Mouse (Mus musculus) hindbrain, embryonic 13.5 days (tissue): ENCODE measurements around the gene Vsig2. TPM values are rescaled to one million over a fixed set of nuclear protein-coding genes. Genes with fewer than 3 reads are reported as not detected.
A peak's percentile ranks its signal among the peaks of the same experiment; 100 is the strongest.

Experiments used
- ATAC-seq: fragments of 200-750 bp; cut with Nextera tagmentation; 2 replicates; pipeline ENCODE4 v1.8.0; 2017; ENCODE audit warnings: moderate TSS enrichment; ENCODE audit not compliant: low FRiP score
- H3K27ac ChIP-seq: fragments of 300-500 bp; sonication (generic); 2 replicates; pipeline ENCODE4 v1.5.1; 2015; ENCODE audit warnings: inconsistent platforms, mild to moderate bottlenecking, moderate library complexity
- H3K27me3 ChIP-seq: fragments of 300-500 bp; sonication (generic); 2 replicates; pipeline ENCODE4 v1.6.1; 2015; ENCODE audit warnings: mild to moderate bottlenecking, inconsistent platforms
- H3K36me3 ChIP-seq: fragments of 300-500 bp; sonication (generic); 2 replicates; pipeline ENCODE4 v1.6.1; 2015; ENCODE audit warnings: mild to moderate bottlenecking, inconsistent platforms
- H3K4me1 ChIP-seq: fragments of 300-500 bp; sonication (generic); replicated peaks from 2 replicates; pipeline ENCODE4 v1.6.1; 2015; ENCODE audit warnings: inconsistent platforms
- H3K4me2 ChIP-seq: fragments of 300-500 bp; sonication (generic); 2 replicates; pipeline ENCODE4 v1.6.1; 2015; ENCODE audit warnings: inconsistent platforms, mild to moderate bottlenecking, moderate library complexity
- H3K4me3 ChIP-seq: fragments of 300-500 bp; sonication (generic); 2 replicates; pipeline ENCODE4 v1.5.1; 2015; ENCODE audit warnings: mild to moderate bottlenecking, inconsistent platforms
- H3K9ac ChIP-seq: fragments of 300-500 bp; sonication (generic); 2 replicates; pipeline ENCODE4 v1.6.1; 2015; ENCODE audit warnings: mild to moderate bottlenecking, inconsistent platforms
- H3K9me3 ChIP-seq: fragments of 300-500 bp; sonication (generic); 2 replicates; pipeline ENCODE4 v1.6.1; 2016; ENCODE audit warnings: inconsistent platforms
- WGBS: fragments of 180-500 bp; shearing (Covaris S2); methylation state at CpG from one replicate; pipeline ENCODE4 v1.1.7; 2015; 5-methylcytosine and 5-hydroxymethylcytosine counted together
- polyA plus RNA-seq: library from polyadenylated mRNA; unstranded; fragments of >200 nt; fragmentation: Nextera tagmentation; extraction: Ambion mirVana; gene quantifications from 2 replicates; pipeline ENCODE4 v1.2.1, GENCODE M21; 2015

Gene Vsig2
- polyA plus RNA-seq, 1 experiment from 2014 or later = 1.6 TPM

GRCm38 (mm10) chr9:37519995-37520394 lies 19.1 kb upstream of the Vsig2 start:
- Histone ChIP-seq H3K36me3 (peaks cover 41% of the 10 kb centered on the region), H3K9me3 (no peaks in the 10 kb centered on the region), H3K9ac (no peak overlapping the region), H3K4me1 (no peaks in the 10 kb centered on the region), H3K27me3 (0 out of 2 replicates have a peak, but pooled peaks cover 1% of the 10 kb centered on the region), H3K4me2 (no peak overlapping the region), H3K4me3 (no peak overlapping the region), H3K27ac (no peak overlapping the region)
- 88% methylated on average over 2 of the region's 2 CpGs for WGBS
- ATAC-seq = no peak

- H3K4me3 ChIP-seq = no peak overlapping the region
- no peak overlapping the region for H3K9ac ChIP-seq
- H3K27ac ChIP-seq = no peak overlapping the region
- H3K27me3 ChIP-seq = peaks cover 56% of the 10 kb centered on the region
- no peak for ATAC-seq
- H3K4me2 ChIP-seq = no peak overlapping the region
- 91% methylated on average over 2 of the region's 2 CpGs for WGBS
- no peaks in the 10 kb centered on the region for H3K9me3 ChIP-seq
- H3K4me1 ChIP-seq = peaks cover 26% of the 10 kb centered on the region
- H3K36me3 ChIP-seq = peaks cover 34% of the 10 kb centered on the region
Observed at GRCm38 (mm10) chr9:37525461-37525860, 13.6 kb upstream of the Vsig2 start.

- Histone ChIP-seq H3K9me3 (no peaks in the 10 kb centered on the region), H3K27ac (no peak overlapping the region), H3K9ac (peak overlapping the region; percentile 2; the same call in 1 of the 2 replicates), H3K27me3 (peaks cover 68% of the 10 kb centered on the region), H3K36me3 (peaks cover 25% of the 10 kb centered on the region), H3K4me2 (0 out of 2 replicates have a peak overlapping the region, but pooled peaks have one; percentile 10), H3K4me1 (peaks cover 37% of the 10 kb centered on the region), H3K4me3 (no peak overlapping the region)
- 23% methylated on average over 21 of the region's 21 CpGs for WGBS
- no peak for ATAC-seq
Observed at GRCm38 (mm10) chr9:37526443-37527395, 12.3 kb upstream of the Vsig2 start.

- WGBS = 3% methylated on average over 41 of the region's 41 CpGs
- Histone ChIP-seq H3K36me3 (peaks cover 23% of the 10 kb centered on the region), H3K4me1 (peaks cover 37% of the 10 kb centered on the region), H3K9me3 (no peaks in the 10 kb centered on the region), H3K4me3 (peak within 1 kb of the TSS; percentile 37), H3K4me2 (peak within 1 kb of the TSS; percentile 61; the same call in 1 of the 2 replicates), H3K27ac (peak within 1 kb of the TSS; percentile 46; the same call in 1 of the 2 replicates), H3K9ac (peak within 1 kb of the TSS; percentile 2; the same call in 1 of the 2 replicates), H3K27me3 (peaks cover 75% of the 10 kb centered on the region)
- ATAC-seq = no peak
Observed at GRCm38 (mm10) chr9:37527396-37528224, 11.4 kb upstream of the Vsig2 start, which contains the start of gene Esam. Gene Esam, plus strand, starts transcription at chr9:37528078.

- H3K27me3 ChIP-seq = peaks cover 82% of the 10 kb centered on the region
- 26% methylated on average over 9 of the region's 9 CpGs for WGBS
- peak overlapping the region; percentile 37 for H3K4me3 ChIP-seq
- H3K4me1 ChIP-seq = peaks cover 37% of the 10 kb centered on the region
- peak overlapping the region; percentile 61; the same call in 1 of the 2 replicates for H3K4me2 ChIP-seq
- H3K27ac ChIP-seq = peak overlapping the region; percentile 46; the same call in 1 of the 2 replicates
- H3K9me3 ChIP-seq = no peaks in the 10 kb centered on the region
- H3K36me3 ChIP-seq = peaks cover 15% of the 10 kb centered on the region
- H3K9ac ChIP-seq = no peak overlapping the region
- ATAC-seq = no peak
Observed at GRCm38 (mm10) chr9:37528225-37528970, 10.7 kb upstream of the Vsig2 start.

GRCm38 (mm10) chr9:37530031-37530887 lies 8.8 kb upstream of the Vsig2 start:
- Histone ChIP-seq H3K4me2 (peak overlapping the region; percentile 61), H3K36me3 (peaks cover 8% of the 10 kb centered on the region), H3K4me1 (peaks cover 37% of the 10 kb centered on the region), H3K4me3 (peak overlapping the region; percentile 37), H3K9me3 (no peaks in the 10 kb centered on the region), H3K27ac (peak overlapping the region; percentile 30; the same call in 1 of the 2 replicates), H3K9ac (peak overlapping the region; percentile 70), H3K27me3 (peaks cover 83% of the 10 kb centered on the region)
- peak; percentile 65 for ATAC-seq
- 1% methylated on average over 32 of the region's 32 CpGs for WGBS

- H3K27me3 ChIP-seq = peaks cover 74% of the 10 kb centered on the region
- peaks cover 37% of the 10 kb centered on the region for H3K4me1 ChIP-seq
- peaks cover 2% of the 10 kb centered on the region; the same call in 1 of the 2 replicates for H3K36me3 ChIP-seq
- peak overlapping the region; percentile 23; the same call in 1 of the 2 replicates for H3K27ac ChIP-seq
- peak; percentile 78 for ATAC-seq
- peak overlapping the region; percentile 61 for H3K4me2 ChIP-seq
- peak overlapping the region; percentile 70 for H3K9ac ChIP-seq
- no peaks in the 10 kb centered on the region for H3K9me3 ChIP-seq
- peak overlapping the region; percentile 37 for H3K4me3 ChIP-seq
- under 1% methylated on average over 31 of the region's 31 CpGs for WGBS
Observed at GRCm38 (mm10) chr9:37530888-37531705, 8.0 kb upstream of the Vsig2 start.

- Histone ChIP-seq H3K36me3 (no peaks in the 10 kb centered on the region), H3K27ac (no peak overlapping the region), H3K27me3 (peaks cover 36% of the 10 kb centered on the region), H3K4me2 (no peak overlapping the region), H3K9ac (no peak overlapping the region), H3K4me1 (peaks cover 3% of the 10 kb centered on the region; the same call in 1 of the 2 replicates), H3K9me3 (no peaks in the 10 kb centered on the region), H3K4me3 (no peak overlapping the region)
- 86% methylated on average over 4 of the region's 4 CpGs for WGBS
- ATAC-seq = no peak
Observed at GRCm38 (mm10) chr9:37536851-37537250, 2.2 kb upstream of the Vsig2 start.

- ATAC-seq = no peak
- H3K9me3 ChIP-seq = no peaks in the 10 kb centered on the region
- 81% methylated on average over 5 of the region's 5 CpGs for WGBS
Observed at GRCm38 (mm10) chr9:37537658-37538250, 1.3 kb upstream of the Vsig2 start.

GRCm38 (mm10) chr9:37540226-37540625 lies 1.2 kb downstream of the Vsig2 start:
- ATAC-seq = no peak
- Histone ChIP-seq H3K4me2 (no peak overlapping the region), H3K4me3 (no peak overlapping the region), H3K27me3 (peaks cover 53% of the 10 kb centered on the region), H3K27ac (no peak overlapping the region), H3K9ac (no peak overlapping the region), H3K9me3 (no peaks in the 10 kb centered on the region), H3K4me1 (peaks cover 14% of the 10 kb centered on the region), H3K36me3 (no peaks in the 10 kb centered on the region)
- 93% methylated on average over 4 of the region's 4 CpGs for WGBS

More at GRCm38 (mm10) chr9:37537658-37538250, 1.3 kb upstream of the Vsig2 start:
- no peak overlapping the region for H3K4me3 ChIP-seq
- no peak overlapping the region for H3K9ac ChIP-seq
- H3K4me2 ChIP-seq = no peak overlapping the region
- H3K27me3 ChIP-seq = peaks cover 39% of the 10 kb centered on the region
- no peak overlapping the region for H3K27ac ChIP-seq
- H3K36me3 ChIP-seq = no peaks in the 10 kb centered on the region
- H3K4me1 ChIP-seq = peaks cover 3% of the 10 kb centered on the region; the same call in 1 of the 2 replicates
